Mouse (Mus musculus) granulocyte monocyte progenitor cell, adult 5-6 weeks (primary cell): ENCODE measurements at regions not wholly inside any gene's neighbourhood (a gene's known extent, or its start where the extent isn't known, plus 50 kb on each side); places are given as distances from the start of the nearest gene placed in this dataset.
A peak's percentile ranks its signal among the peaks of the same experiment; 100 is the strongest.

ENCODE experiments used
- ATAC-seq: replicated peaks from 2 replicates; pipeline ENCODE4 v1.8.0; 2016; ENCODE audit warnings: mild to moderate bottlenecking, moderate TSS enrichment, inconsistent platforms; ENCODE audit not compliant: poor library complexity, severe bottlenecking

GRCm38 (mm10) chr10:21446641-21447040 is 69.5 kb downstream of the Aldh8a1 start:
- no peak for ATAC-seq

- 0 out of 2 replicates have a peak, but pooled peaks have one; percentile 22 for ATAC-seq
Measured at GRCm38 (mm10) chr10:21448132-21448531, 71.0 kb downstream of the Aldh8a1 start.

GRCm38 (mm10) chr10:21448942-21449341 is 71.9 kb downstream of the Aldh8a1 start:
- no peak for ATAC-seq

- no peak for ATAC-seq
Measured at GRCm38 (mm10) chr10:21452611-21453010, 75.5 kb downstream of the Aldh8a1 start.

GRCm38 (mm10) chr10:21453527-21453926 is 76.4 kb downstream of the Aldh8a1 start:
- ATAC-seq: no peak

- ATAC-seq: no peak
Measured at GRCm38 (mm10) chr10:21454153-21454552, 77.1 kb downstream of the Aldh8a1 start.

GRCm38 (mm10) chr10:21454757-21455156 is 77.7 kb downstream of the Aldh8a1 start:
- ATAC-seq: no peak

GRCm38 (mm10) chr10:21455863-21456262 is 78.8 kb downstream of the Aldh8a1 start:
- no peak for ATAC-seq

- ATAC-seq: no peak
Measured at GRCm38 (mm10) chr10:21456359-21456758, 79.3 kb downstream of the Aldh8a1 start.

- no peak for ATAC-seq
Measured at GRCm38 (mm10) chr10:21456991-21457390, 79.9 kb downstream of the Aldh8a1 start.

- no peak for ATAC-seq
Measured at GRCm38 (mm10) chr10:21458608-21459007, 81.5 kb downstream of the Aldh8a1 start.

GRCm38 (mm10) chr10:21460062-21460461 is 83.0 kb downstream of the Aldh8a1 start:
- no peak for ATAC-seq

GRCm38 (mm10) chr10:21462915-21463314 is 85.8 kb downstream of the Aldh8a1 start:
- no peak for ATAC-seq

GRCm38 (mm10) chr10:21465362-21465761 is 88.3 kb downstream of the Aldh8a1 start:
- ATAC-seq: peak; percentile 65

- ATAC-seq: no peak
Measured at GRCm38 (mm10) chr10:21465806-21466377, 88.8 kb downstream of the Aldh8a1 start.

GRCm38 (mm10) chr10:21467425-21468085 is 90.5 kb downstream of the Aldh8a1 start:
- no peak for ATAC-seq

GRCm38 (mm10) chr10:21468421-21468820 is 91.3 kb downstream of the Aldh8a1 start:
- no peak for ATAC-seq

GRCm38 (mm10) chr10:21469961-21470360 is 92.9 kb downstream of the Aldh8a1 start:
- ATAC-seq: no peak

- ATAC-seq: no peak
Measured at GRCm38 (mm10) chr10:21470589-21470988, 93.5 kb downstream of the Aldh8a1 start.

GRCm38 (mm10) chr10:21474242-21474641 is 97.2 kb downstream of the Aldh8a1 start:
- ATAC-seq: no peak

GRCm38 (mm10) chr10:21478004-21478403 is 100.9 kb downstream of the Aldh8a1 start:
- ATAC-seq: no peak

GRCm38 (mm10) chr10:21479403-21479802 is 102.3 kb downstream of the Aldh8a1 start:
- peak; percentile 12; the same call in 1 of the 2 replicates for ATAC-seq
